ENCODE assay signal across 8 mouse cellular contexts in the genomic region with DNA sequence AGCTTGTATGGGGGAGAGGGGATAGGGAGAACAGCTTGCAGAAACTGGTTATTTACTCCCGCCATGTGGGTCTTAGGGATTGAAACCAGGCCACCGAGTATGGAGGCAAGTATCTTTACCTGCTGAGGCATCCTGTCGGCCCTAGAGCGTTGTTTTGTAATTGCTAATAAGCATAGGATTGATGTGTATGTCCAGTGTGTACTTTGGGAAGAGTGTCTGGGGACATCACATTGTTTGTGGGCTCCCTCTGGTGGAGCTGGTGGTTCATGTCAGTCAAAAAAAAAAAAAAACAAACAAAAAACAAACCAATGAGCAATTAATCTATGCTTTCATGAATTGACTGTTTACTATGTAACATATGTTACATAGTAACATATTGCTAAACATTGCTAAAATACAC. TPM values are rescaled to one million over a fixed set of nuclear protein-coding genes. Genes with fewer than 3 reads are reported as not detected.
DNase-seq lines count a peak whose midpoint lies in the region; ATAC-seq lines count a peak whose summit lies in the region.

No protein-coding gene starts in this region.

- no peak overlapping the region for H3K4me3 ChIP-seq in hindbrain, embryonic 14.5 days (replicated peaks; ENCODE audit: low read length)
- no peak overlapping the region for H3K4me3 ChIP-seq in hindbrain, embryonic 12.5 days

- 44% methylated on average over 4 of the region's 4 CpGs for WGBS in hindbrain, embryonic 14.5 days
- WGBS in hindbrain, embryonic 12.5 days: 50% methylated on average over 4 of the region's 4 CpGs

- H3K4me2 ChIP-seq in hindbrain, embryonic 14.5 days (replicated peaks): no peak overlapping the region
- H3K4me2 ChIP-seq in hindbrain, embryonic 12.5 days (replicated peaks): no peak overlapping the region

- ATAC-seq in hindbrain, embryonic 14.5 days (ENCODE audit: low FRiP score): no peak
- no peak for ATAC-seq in hindbrain, embryonic 12.5 days (ENCODE audit: low FRiP score)
- ATAC-seq in monocyte, adult 5-6 weeks (replicated peaks; ENCODE audit: insufficient number of reproducible peaks, low FRiP score, low TSS enrichment, poor library complexity, severe bottlenecking): 0 out of 2 replicates have a peak, but pooled peaks have one; percentile 23
- ATAC-seq in megakaryocyte-erythroid progenitor cell, adult 5-6 weeks (replicated peaks; ENCODE audit: low FRiP score, low TSS enrichment, poor library complexity, severe bottlenecking): no peak

- DNase-seq in hindbrain, embryonic 14.5 days (ENCODE audit: low spot score): peak; percentile 46
- DNase-seq in thymus, postnatal 14 days: peak; percentile 17
- no peak for DNase-seq in thymus, adult 18-20 months
- peak; percentile 24 to 47 for DNase-seq in cerebellum, postnatal 25 days
- DNase-seq in frontal cortex, postnatal 25 days (ENCODE audit: low spot score in 2 of 2): no peak

- no peaks in the 10 kb centered on the region for H3K9me3 ChIP-seq in hindbrain, embryonic 14.5 days (ENCODE audit: control insufficient read depth, low read length)
- H3K9me3 ChIP-seq in hindbrain, embryonic 12.5 days (replicated peaks): no peaks in the 10 kb centered on the region

- no peak overlapping the region for H3K27ac ChIP-seq in hindbrain, embryonic 14.5 days
- H3K27ac ChIP-seq in hindbrain, embryonic 12.5 days: no peak overlapping the region

- H3K9ac ChIP-seq in hindbrain, embryonic 14.5 days: no peak overlapping the region
- no peak overlapping the region for H3K9ac ChIP-seq in hindbrain, embryonic 12.5 days

- H3K4me1 ChIP-seq in hindbrain, embryonic 14.5 days (replicated peaks; ENCODE audit: control insufficient read depth, insufficient read depth, low read length): peaks cover 10% of the 10 kb centered on the region; the same call in 1 of the 2 replicates
- H3K4me1 ChIP-seq in hindbrain, embryonic 12.5 days: peaks cover 7% of the 10 kb centered on the region

- H3K36me3 ChIP-seq in hindbrain, embryonic 14.5 days (replicated peaks; ENCODE audit: control insufficient read depth, insufficient read depth): peaks cover 2% of the 10 kb centered on the region; the same call in 1 of the 2 replicates
- no peaks in the 10 kb centered on the region; the same call in 1 of the 2 replicates for H3K36me3 ChIP-seq in hindbrain, embryonic 12.5 days

- H3K27me3 ChIP-seq in hindbrain, embryonic 14.5 days (ENCODE audit: control insufficient read depth, insufficient read depth, low read length): no peaks in the 10 kb centered on the region
- H3K27me3 ChIP-seq in hindbrain, embryonic 12.5 days: no peaks in the 10 kb centered on the region

RNA-seq across cellular contexts. Expression of a gene that starts 2.2 kb away (rescaled TPM):
- polyA plus RNA-seq in hindbrain, embryonic 14.5 days (2014; fragmentation: Nextera tagmentation; extraction: Ambion mirVana): 10.5 and 11.4 TPM in 2 replicates
- 25.1 and 29.0 TPM in 2 replicates for polyA plus RNA-seq in hindbrain, embryonic 12.5 days (2016; fragmentation: Nextera tagmentation; extraction: Ambion mirVana)
- 8.7 to 25.5 TPM (median 18.8 TPM) in 3 replicates for total RNA-seq in monocyte, adult 5-6 weeks (2017)
- total RNA-seq in megakaryocyte-erythroid progenitor cell, adult 5-6 weeks (2014; fragmentation: Nextera tagmentation): 34.3 and 35.4 TPM in 2 replicates
- 22.3 and 25.2 TPM in 2 replicates for total RNA-seq in megakaryocyte-erythroid progenitor cell, adult 5-6 weeks (2017)

Comparison
In these comparisons a context has a peak if more than half of its experiments do, and no peak if none do; other contexts are left out.
1. DNase-seq: peak in hindbrain, embryonic 14.5 days (single experiment), thymus, postnatal 14 days (single experiment) and cerebellum, postnatal 25 days (2 of 2); none in thymus, adult 18-20 months (0 of 2) and frontal cortex, postnatal 25 days (0 of 2).